Mouse (Mus musculus) neutrophil, adult 5-6 weeks (primary cell): ENCODE results near the gene Coq9. TPM values are rescaled to one million over a fixed set of nuclear protein-coding genes. Genes with fewer than 3 reads are reported as not detected.

Source experiments
- ATAC-seq: fragments of 151-379, 151-347 bp; 2 replicates; pipeline ENCODE4 v1.8.0; 2017; ENCODE audit warnings: mild to moderate bottlenecking, moderate TSS enrichment; ENCODE audit not compliant: insufficient number of reproducible peaks, poor library complexity, low FRiP score, severe bottlenecking; ENCODE audit errors: extremely low read depth
- total RNA-seq: library from RNA; stranded (forward); fragments of 200-1000 nt; gene quantifications from 2 replicates; pipeline ENCODE4 v1.2.3, GENCODE M21; 2017

Coq9 gene
- total RNA-seq, 1 experiment from 2014 or later = 29.4 TPM

- no peak for ATAC-seq
Observed at GRCm38 (mm10) chr8:94863897-94864673, 26.0 kb downstream of the Coq9 start.

- no peak for ATAC-seq
Observed at GRCm38 (mm10) chr8:94865292-94865691, 27.2 kb downstream of the Coq9 start.

DNA sequence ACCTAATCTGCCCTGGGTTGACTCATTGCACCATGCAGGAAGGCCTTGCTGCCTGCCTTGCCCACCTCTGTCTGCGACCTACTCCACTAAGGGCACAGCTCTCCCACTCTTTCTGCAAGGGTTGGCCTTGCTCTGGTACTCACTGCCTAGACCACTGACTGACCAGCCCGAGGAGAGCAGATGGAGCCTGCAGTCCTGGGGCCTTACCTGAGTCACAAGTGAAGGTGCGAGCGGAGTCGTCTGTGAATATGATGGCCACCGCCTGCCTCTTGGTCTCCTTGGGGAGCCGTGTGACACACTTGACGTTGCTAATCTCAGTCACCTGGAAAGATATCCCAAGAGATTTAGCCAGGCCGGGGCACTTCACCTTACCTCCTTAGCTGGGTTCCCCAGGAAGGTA is 28.8 kb downstream of the Coq9 start:
- ATAC-seq = no peak

DNA sequence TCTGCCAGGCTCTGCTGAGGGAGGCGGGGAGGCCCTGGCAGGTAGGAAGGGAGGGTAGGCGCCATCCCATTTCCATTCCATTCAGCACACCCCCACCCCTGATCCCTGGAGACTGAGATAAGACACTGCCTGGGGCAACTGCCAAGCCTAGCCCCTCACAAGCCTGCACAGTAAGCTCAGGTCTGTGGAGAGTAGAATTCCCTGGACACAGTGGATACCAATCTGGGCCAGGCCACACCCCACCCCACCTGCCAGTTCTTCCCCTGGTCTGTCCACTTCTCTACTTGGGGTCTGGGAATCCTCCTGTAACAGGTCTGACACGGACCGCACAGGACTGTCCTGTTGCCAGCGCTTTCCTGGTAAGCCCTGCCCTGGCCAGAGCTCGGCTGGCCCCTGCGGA is 31.0 kb downstream of the Coq9 start:
- no peak for ATAC-seq

DNA sequence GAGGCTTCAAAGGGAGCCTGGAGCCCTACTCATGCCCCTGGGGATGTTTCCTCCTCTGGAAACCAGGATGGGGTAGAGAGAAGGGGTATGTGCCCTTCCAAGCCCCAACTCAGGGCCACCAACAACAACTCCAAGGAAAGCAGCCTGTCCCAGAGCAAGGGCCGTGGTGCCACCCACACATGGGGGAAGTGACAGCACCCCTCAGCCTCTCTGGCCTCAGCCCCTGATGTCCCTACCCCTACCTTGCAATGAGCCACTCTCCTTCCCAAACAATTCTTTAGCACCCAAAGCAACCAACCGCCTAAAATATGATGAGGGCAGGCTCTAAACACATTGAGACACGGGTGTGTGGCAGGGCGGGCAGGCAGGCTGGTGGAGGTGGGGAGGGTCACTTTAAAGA is 31.9 kb downstream of the Coq9 start:
- no peak for ATAC-seq

GRCm38 (mm10) chr8:94870474-94871107 is 32.5 kb downstream of the Coq9 start:
- ATAC-seq = no peak

- no peak for ATAC-seq
Observed at GRCm38 (mm10) chr8:94871108-94871894, 33.2 kb downstream of the Coq9 start.

GRCm38 (mm10) chr8:94872156-94872555 is 34.0 kb downstream of the Coq9 start:
- no peak for ATAC-seq

- ATAC-seq = no peak
Observed at GRCm38 (mm10) chr8:94872576-94872975, 34.5 kb downstream of the Coq9 start.

- ATAC-seq = peak; percentile 43
Observed at GRCm38 (mm10) chr8:94874358-94874757, 36.2 kb downstream of the Coq9 start.

DNA sequence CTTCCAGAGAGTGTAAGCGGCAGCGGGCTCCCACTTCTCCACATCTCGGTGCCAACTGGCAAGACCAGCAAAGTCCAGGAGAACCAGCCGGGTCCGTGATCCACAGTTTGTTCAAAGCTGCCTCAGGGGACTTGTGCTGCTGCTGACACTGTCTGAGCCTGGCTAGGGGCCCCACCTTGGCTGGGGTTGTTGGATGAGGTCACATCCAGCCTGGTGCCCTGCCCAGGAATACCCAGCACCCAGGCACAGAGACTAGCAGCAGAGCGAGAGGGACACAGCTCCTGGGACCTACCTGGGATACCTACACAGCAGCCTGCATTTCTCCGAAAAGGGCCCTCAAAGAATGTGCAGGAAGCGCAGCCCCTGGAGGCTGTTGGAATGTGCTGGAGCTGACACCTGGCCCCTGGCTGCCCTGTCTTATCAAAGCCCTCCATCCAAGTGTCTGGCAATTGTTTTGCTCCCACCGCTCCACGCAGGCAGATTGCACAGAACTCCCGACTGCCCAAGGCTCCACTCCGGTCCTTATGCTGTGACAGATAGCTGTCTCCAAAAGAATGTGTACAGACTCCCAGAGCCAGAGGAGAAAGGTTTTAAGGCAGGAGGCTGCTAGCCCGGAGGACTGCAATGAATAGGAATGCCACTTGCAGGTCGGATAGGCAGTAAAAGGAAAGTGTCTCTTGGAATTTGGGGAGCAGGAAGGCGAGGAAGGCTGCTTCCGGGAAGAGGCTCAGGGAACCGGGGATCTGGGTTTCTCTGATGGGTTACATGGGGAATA is 37.2 kb downstream of the Coq9 start:
- no peak for ATAC-seq

GRCm38 (mm10) chr8:94875871-94876150 is 37.7 kb downstream of the Coq9 start:
- no peak for ATAC-seq

GRCm38 (mm10) chr8:94876197-94876730 is 38.1 kb downstream of the Coq9 start, which contains the start of gene Dok4:
Gene Dok4, minus strand, starts transcription at chr8:94876330.
- ATAC-seq = peak; percentile 41

DNA sequence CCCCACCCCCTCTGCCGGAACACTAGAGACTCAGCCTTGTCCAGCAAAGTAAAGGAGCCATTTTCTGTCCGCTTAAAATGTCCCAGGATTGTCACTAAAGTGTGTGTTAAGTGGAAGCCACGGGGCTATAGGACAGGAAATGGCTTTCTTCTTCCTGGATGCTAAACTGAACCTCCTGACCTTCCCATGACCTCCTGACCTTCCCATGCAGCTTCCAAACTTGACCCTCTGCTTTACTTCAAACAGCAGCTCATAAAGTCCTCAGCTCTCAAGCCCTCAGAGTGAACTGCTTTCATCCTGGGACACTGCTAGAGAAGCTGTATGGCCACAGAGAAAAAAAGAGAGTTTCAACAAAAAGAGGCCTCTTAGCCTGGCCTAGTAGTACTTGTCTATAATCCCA is 38.7 kb downstream of the Coq9 start:
- ATAC-seq = no peak

DNA sequence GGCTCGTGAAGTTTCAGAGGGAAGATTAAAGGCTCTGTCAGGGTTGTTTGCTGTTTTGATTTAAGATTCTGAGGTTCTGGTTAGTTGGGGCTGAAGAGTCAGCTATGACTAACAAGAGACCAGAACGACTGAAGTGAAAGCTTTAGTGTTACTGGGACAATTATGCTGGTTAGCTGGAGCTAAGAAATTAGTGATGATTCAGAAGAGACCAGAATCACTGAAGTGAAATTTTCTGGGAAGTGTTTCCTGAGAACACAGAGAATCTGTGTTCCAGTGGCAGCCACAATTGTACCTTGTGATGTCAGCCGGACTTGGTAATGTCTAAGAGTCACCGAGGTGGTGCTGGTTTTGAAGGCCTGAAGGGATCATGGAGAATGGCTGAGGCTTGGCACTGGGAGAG is 42.6 kb downstream of the Coq9 start:
- no peak for ATAC-seq

GRCm38 (mm10) chr8:94888383-94889036 is 50.4 kb downstream of the Coq9 start:
- ATAC-seq = no peak

DNA sequence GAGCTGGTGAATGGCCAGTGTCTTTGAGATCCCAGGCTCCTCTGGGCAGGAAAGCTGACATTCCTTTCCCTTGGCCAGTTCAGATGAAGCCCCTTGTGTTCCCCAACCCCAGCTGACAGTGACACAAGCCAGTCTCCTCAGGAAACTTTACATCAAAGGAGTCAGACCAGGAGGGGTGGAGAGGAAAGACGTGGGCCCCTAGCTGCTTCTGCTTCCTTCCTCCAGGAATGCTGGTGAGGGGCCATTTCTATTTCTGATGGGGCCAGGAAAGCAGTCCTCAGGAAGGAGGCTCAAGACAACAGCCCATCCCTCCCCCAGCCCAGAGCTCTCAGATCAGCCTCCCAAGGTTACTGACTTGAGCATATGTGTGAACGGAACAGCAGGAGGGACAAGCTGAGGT is 54.8 kb downstream of the Coq9 start:
- no peak for ATAC-seq

GRCm38 (mm10) chr8:94899262-94899661 is 61.1 kb downstream of the Coq9 start:
- no peak for ATAC-seq

- no peak for ATAC-seq
Observed at GRCm38 (mm10) chr8:94900617-94901016, 62.5 kb downstream of the Coq9 start.
